Mouse (Mus musculus) CD4-positive helper T cell, adult 2 months (primary cell): Measurements from ENCODE around the gene Atox1.
A peak's percentile ranks its signal among the peaks of the same experiment; 100 is the strongest.

Experiments used
- DNase-seq: peaks from one replicate; pipeline ENCODE4 v3.0.0-alpha.2; 2012; ENCODE audit warnings: low read depth, missing footprints, low spot score

Atox1 gene

DNA sequence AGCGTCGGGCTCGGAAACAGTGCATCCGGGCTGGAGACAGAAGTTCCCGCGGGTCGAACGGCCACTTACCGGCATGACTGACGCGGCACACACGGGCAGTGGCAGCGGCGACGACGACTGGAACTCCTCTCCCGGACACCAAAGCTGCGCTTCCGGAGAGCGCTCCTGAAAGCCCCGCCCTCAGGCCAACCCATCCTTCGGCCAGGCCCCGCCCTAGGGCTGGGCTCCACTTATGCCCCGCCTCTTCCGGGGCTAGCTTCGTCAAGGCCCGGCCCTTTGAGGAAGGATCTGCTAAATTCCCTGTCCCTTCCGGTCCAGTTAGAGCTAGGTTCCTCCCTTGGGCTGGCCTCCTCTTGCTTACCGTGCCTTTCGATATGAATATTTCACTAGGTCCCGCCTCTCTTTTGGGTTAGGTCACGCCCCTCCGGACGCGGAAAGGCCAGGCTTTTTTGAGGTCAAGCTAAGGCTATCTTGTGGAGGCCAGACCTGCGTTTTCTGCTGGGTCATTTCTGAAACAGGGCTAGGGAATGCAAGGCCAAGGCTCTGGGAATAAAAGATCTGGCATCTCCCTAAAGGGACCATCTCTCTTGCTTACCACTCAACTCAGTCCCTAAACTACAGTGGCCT lies at the start of gene Atox1:
Atox1 (minus strand) TSS at position 221 of the 627 bp plus-strand sequence.
- DNase-seq, result peak; percentile 93

- DNase-seq, result no peak
Observed at GRCm38 (mm10) chr11:55505485-55505884, 44.4 kb upstream of the Atox1 start.

- no peak for DNase-seq
Observed at GRCm38 (mm10) chr11:55502886-55503285, 41.8 kb upstream of the Atox1 start.

DNA sequence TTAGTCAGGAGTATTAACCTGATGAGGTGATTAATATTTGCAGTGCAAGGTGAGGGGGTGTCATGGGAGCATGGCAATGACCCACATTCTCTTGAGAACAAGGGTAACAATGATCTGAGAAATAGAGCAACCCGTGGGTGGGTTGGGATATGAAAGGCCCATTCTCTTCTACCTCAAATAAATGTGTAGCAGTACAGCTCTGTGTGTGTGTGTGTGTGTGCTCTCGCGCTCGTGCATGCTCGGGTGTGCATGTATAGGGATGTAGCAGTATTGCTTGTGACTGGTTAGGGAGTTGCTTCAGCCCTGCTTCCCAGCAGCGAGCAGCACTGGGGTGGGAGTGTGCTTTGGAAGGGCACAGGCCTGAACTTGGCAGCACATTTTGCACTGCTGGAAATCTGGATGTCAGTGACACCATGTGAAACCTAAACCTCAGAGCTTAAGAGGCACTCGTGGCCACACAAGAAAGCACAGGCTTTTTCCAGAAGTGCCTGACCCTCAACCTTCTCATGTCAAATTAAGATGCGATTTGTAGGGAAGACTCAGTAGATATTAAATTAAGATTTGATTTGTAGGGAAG lies 41.0 kb upstream of the Atox1 start:
- no peak for DNase-seq

GRCm38 (mm10) chr11:55497885-55498284 lies 36.8 kb upstream of the Atox1 start:
- peak; percentile 60 for DNase-seq

DNA sequence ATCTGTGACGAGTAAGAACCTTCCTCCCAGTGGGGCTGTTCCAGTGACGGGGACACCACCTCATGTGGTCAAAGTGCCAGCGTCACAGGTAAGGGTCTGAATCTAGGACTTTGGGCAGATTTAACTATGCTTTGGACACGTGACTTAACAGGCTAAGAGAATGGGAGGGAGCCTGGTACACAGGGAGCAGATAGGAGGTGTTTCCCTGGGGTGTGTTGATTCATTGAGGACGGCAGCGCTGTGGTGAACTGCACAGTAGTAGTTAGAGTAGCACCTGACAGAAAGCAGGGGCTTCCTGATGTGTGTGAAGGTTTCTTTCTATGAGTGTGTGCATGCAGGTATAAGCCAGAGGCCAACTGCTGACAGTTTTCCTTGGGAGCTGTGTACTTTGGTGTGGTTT lies 35.1 kb upstream of the Atox1 start:
- no peak for DNase-seq

DNA sequence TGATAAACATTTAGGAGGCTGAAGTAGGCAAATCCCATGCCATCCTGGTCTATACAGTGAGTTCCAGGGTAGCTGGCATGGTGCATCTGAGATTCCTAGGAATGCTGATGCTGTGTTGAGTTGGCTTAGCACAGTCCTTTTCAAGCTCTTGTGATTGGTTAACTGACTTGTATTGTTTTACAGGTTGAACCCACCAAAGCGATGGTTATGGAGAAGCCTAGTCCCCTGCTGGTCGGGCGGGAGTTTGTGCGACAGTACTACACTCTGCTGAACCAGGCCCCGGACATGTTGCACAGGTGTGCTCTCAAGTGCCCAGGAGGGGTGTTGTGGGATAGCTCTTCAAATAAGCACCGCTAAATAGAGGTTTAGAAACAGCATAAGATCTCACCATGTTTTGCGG lies 24.4 kb upstream of the Atox1 start:
- DNase-seq, result no peak

DNA sequence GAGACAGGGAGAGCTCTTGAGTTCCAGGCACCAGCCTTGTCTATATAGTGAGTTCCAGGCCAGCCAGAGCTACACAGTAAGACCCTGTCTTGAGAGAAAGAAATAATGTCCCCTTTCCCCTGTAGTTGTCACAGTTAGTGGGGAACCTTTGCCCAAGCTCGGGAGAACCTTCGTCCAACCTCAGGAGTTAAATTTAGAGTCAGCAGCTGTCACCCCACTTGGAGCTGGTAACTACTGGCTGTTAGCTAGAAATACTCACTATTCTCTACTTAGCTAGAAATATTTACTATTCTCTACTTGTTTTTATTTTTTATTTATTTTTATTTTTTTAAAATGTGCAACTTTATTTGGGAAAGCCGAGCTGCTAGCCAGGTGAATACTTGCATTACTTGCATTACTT lies 12.2 kb upstream of the Atox1 start:
- no peak for DNase-seq

DNA sequence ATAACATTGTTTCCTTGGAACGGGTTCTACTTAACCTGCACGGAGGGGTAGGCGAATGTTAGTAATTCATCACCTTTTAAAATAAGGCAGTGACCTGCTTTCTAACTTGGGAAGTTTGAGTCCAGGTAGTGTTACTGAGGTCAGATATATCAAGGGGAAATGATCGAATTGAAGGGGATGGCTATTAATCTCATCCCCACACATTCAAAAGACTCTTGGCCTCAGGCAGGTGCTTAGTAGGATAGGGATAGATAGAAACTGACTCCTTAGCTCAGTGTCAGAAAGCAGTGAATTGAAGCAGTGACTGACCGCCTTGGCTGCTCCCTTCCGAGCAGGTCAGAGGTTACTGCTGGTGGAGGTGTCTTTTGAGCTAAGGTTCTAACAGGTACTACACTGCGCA lies 10.4 kb upstream of the Atox1 start:
- no peak for DNase-seq

- DNase-seq, result no peak
Observed at GRCm38 (mm10) chr11:55470761-55471160, 9.7 kb upstream of the Atox1 start.

GRCm38 (mm10) chr11:55469923-55470691 lies 9.1 kb upstream of the Atox1 start:
- DNase-seq, result peak; percentile 51

- DNase-seq, result peak; percentile 100
Observed at GRCm38 (mm10) chr11:55469048-55469843, 8.2 kb upstream of the Atox1 start, which contains the start of gene G3bp1. Gene G3bp1 (plus strand): TSS chr11:55469685.

- no peak for DNase-seq
Observed at GRCm38 (mm10) chr11:55468611-55469047, 7.6 kb upstream of the Atox1 start.

- DNase-seq, result no peak
Observed at GRCm38 (mm10) chr11:55468012-55468411, 7.0 kb upstream of the Atox1 start.

DNA sequence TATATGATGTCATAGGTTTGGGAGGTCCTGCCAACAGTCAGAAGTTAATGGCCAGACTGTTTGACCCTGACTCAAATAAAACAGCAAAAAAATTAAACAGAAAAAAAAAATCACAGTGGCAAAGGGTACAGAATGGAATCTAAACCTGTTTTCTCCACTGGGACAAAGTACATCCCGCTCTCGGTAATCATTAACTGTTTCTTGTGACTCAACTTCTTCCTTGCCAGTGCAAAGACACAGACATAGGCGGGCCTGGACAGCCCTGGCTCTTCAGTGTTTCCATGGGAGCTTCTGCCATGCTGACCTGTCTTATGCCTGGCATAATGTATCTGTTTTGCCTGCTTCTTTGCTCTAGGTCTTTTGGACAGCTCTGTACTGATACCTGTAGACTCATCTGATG lies 4.1 kb upstream of the Atox1 start:
- DNase-seq, result no peak

DNA sequence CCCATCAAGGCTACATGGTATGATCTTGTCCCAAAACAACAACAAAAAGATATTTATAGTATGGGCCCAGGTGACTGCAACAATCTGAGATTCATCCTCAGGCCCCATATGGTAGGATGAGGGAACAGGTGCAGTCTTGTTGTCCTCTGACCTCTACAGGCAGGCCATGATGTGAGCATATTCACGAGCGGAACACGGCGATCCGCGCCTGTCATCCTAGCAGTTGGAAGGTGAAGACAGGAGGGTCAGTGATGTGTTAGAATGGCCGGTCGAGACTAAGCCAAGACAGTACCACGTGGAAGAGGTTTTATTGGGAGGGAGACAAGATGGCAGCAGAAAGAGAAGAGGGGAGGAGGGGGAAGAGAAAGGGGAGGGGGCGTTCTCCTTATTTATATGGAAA lies 3.7 kb upstream of the Atox1 start:
- no peak for DNase-seq

DNA sequence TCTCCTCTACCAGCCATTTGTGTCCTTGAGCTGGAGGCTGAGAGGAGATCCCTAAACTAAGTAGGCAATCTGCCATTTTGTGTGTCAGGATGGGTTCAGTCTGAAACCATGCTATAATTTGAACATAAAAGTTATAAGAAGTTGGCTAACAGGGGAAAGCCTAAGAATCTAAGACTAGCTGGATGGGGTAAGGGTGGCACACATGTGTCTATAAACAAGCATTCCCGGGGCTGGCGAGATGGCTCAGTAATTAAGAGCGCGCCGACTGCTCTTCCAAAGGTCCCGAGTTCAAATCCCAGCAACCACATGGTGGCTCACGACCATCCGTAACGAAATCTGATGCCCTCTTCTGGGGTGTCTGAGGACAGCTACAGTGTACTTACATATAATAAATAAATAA lies 1.1 kb upstream of the Atox1 start:
- no peak for DNase-seq

DNA sequence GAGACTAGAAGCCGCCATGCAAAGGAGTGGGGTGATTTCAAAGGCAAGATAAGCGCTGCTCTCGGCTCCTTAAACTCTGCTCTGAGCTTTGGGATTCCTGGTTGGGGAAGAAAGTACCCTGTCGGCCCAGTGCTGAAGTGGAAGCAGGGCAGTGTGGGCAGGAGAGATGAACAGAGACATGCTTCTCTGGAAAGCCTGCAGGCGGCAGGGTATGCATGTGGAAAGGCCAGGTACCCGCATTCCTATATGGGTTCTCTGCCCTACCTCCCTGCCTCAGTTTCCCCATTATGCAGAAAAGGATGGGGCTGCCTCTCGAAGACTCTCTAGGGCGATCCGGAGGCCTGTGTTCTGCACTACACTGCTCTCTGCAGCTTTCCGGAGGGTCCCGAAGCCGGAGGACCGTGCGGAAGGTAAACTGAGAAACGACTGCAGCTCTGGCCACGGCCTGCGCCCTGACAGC lies 450 bp downstream of the Atox1 start:
- no peak for DNase-seq

DNA sequence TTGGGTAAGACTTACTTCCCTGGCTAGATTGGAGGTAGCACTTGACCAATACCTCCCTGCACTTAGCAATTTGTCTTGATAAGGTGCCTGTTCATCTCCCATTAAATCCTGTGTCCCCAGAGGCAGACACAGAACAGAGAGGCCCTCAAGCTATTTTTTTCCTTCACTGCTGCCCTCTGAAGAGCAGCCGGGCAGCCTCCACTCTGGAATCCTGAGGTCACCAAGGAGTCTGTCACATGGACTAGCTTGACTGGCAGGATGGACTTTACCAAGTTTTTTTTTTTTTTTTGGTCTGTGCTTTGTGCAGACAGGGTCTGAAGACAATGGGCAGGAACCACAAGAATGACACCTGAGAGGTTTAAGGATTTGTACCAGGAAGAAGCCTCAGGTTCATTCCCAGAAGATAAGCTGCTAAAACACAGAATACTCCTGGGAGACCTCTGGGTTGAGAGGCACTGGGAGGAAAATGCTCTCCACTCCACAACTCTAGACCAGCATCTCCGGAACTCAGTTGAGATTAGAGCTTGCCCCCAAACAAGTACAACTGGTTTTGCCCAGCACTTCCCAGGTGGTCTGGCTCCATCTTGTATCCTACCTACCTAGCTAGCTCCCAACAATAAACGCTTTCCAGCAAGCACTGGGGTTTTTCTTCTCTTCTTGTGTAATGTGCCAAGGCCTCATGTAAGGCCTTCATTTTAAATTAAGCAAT lies 1.0 kb downstream of the Atox1 start:
- DNase-seq, result no peak

GRCm38 (mm10) chr11:55458501-55458900 lies 2.5 kb downstream of the Atox1 start:
- DNase-seq, result no peak

DNA sequence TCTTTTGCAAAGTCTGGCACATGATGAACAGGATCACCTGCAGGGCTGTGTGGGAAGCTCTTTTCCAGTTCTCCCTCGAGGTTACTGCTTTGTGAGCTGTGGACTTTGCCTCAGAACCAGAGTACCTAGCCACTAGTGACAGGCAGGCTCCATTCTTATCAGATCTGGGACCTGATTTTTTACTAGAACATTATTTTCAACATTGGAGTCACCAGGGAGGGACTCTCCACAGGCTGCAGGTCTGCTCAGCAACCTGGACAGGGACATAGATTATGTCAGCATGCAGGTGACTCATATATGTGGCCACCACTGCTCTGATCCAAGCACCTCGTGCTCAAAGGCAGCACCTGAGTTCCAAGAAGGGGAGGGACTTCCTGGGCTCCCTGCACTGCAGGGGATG lies 5.9 kb downstream of the Atox1 start:
- no peak for DNase-seq
